Mouse (Mus musculus): ENCODE measurements around the gene Tcaim.

- TF ChIP-seq POLR2A (IDR thresholded peaks at IDR 0.05; ENCODE audit: low read depth, low read length) (peak; percentile 75), CTCF (IDR thresholded peaks at IDR 0.05; ENCODE audit: borderline replicate concordance, insufficient read depth, low read length) (no peak)
These were observed at the start of gene Tcaim for GRCm38 (mm10) chr9:122805053-122805844.
